Mouse (Mus musculus) CH12.LX (cell line): ENCODE results near the gene Treml2. TPM values are rescaled to one million over a fixed set of nuclear protein-coding genes. Genes with fewer than 3 reads are reported as not detected.

Experiments used
- DNase-seq: peaks from one replicate; pipeline ENCODE4 v3.0.0-alpha.2; 2013; ENCODE audit errors: extremely low read depth
- H3K27ac ChIP-seq: 2 replicates; pipeline ENCODE4 v1.5.1; 2012; ENCODE audit warnings: low read depth, mild to moderate bottlenecking, control low read depth, moderate library complexity; ENCODE audit not compliant: insufficient read depth
- H3K27me3 ChIP-seq: replicated peaks from 2 replicates; pipeline ENCODE3; 2012; ENCODE audit warnings: inconsistent platforms
- H3K36me3 ChIP-seq, 2 experiments: replicated peaks in 1 of 2; 2 replicates each; pipeline versions ENCODE3 to v1.6.1; 2012; ENCODE audit warnings: inconsistent platforms in 1 of 2, low read length in 1 of 2, mild to moderate bottlenecking in 1 of 2, mixed read lengths in 1 of 2, moderate library complexity in 1 of 2; ENCODE audit not compliant: control insufficient read depth in 1 of 2, insufficient read depth in 1 of 2
- H3K4me1 ChIP-seq, 2 experiments: 2 replicates each; pipeline ENCODE4 v1.6.1; 2012; ENCODE audit warnings: inconsistent platforms in 1 of 2, moderate library complexity in 1 of 2; ENCODE audit not compliant: insufficient read depth in 2 of 2, control insufficient read depth in 1 of 2
- H3K4me2 ChIP-seq: 2 replicates; pipeline ENCODE4 v1.6.1; 2012; ENCODE audit warnings: low read depth, mild to moderate bottlenecking, control low read depth; ENCODE audit not compliant: poor library complexity, insufficient read depth, severe bottlenecking
- H3K4me3 ChIP-seq, 3 experiments: fragments of 150-350 bp in 1 of 3; sonication (generic) in 1 of 3; replicated peaks in 1 of 3; 2 replicates each; pipeline versions ENCODE3 to v1.5.1; 2011 to 2012; ENCODE audit warnings: low read depth in 2 of 3, low read length in 2 of 3, mild to moderate bottlenecking in 2 of 3, moderate library complexity in 2 of 3, control low read depth in 1 of 3, improper control_type of control experiment in 1 of 3, inconsistent platforms in 1 of 3, mixed read lengths in 1 of 3; ENCODE audit not compliant: poor library complexity in 1 of 3
- H3K79me2 ChIP-seq: replicated peaks from 2 replicates; pipeline ENCODE4 v1.6.1; 2012; ENCODE audit warnings: mild to moderate bottlenecking, moderate library complexity; ENCODE audit not compliant: control insufficient read depth, poor library complexity, insufficient read depth, severe bottlenecking; ENCODE audit errors: extremely low read depth
- H3K9ac ChIP-seq: 2 replicates; pipeline ENCODE4 v1.6.1; 2012; ENCODE audit warnings: low read depth, mild to moderate bottlenecking, control low read depth, moderate library complexity; ENCODE audit not compliant: insufficient read depth
- H3K9me3 ChIP-seq: replicated peaks from 2 replicates; pipeline ENCODE3; 2012; ENCODE audit warnings: low read length, inconsistent platforms, mixed read lengths
- GABPA ChIP-seq: IDR thresholded peaks from 2 replicates; pipeline ENCODE4 v1.6.1; 2012; ENCODE audit warnings: low read depth, low read length, improper control_type of control experiment, inconsistent platforms; ENCODE audit not compliant: insufficient replicate concordance
- HCFC1 ChIP-seq: IDR thresholded peaks from 2 replicates; pipeline ENCODE4 v1.6.1; 2012; ENCODE audit warnings: low read depth, mild to moderate bottlenecking, inconsistent platforms, low read length, improper control_type of control experiment
- IRF4 ChIP-seq: IDR thresholded peaks from 2 replicates; pipeline ENCODE4 v1.6.1; 2014; ENCODE audit warnings: low read depth, mild to moderate bottlenecking, inconsistent platforms, low read length, improper control_type of control experiment
- JUN ChIP-seq: IDR thresholded peaks from 2 replicates; pipeline ENCODE4 v1.6.1; 2011; ENCODE audit warnings: low read depth, mild to moderate bottlenecking, low read length, improper control_type of control experiment, moderate library complexity; ENCODE audit not compliant: insufficient read depth
- JUND ChIP-seq: conservative IDR thresholded peaks from 2 replicates; pipeline ENCODE4 v1.6.1; 2011; ENCODE audit warnings: low read depth, low read length, improper control_type of control experiment
- KAT2A ChIP-seq: IDR thresholded peaks from 2 replicates; pipeline ENCODE4 v1.6.1; 2012; ENCODE audit warnings: low read length, improper control_type of control experiment, inconsistent platforms; ENCODE audit not compliant: insufficient replicate concordance
- MAX ChIP-seq: IDR thresholded peaks from 2 replicates; pipeline ENCODE4 v1.6.1; 2011; ENCODE audit warnings: low read length, improper control_type of control experiment
- MAZ ChIP-seq: IDR thresholded peaks from 2 replicates; pipeline ENCODE4 v1.6.1; 2012; ENCODE audit warnings: low read depth, mild to moderate bottlenecking, inconsistent platforms, low read length, improper control_type of control experiment, moderate library complexity
- MYC ChIP-seq: IDR thresholded peaks from 2 replicates; pipeline ENCODE4 v1.6.1; 2011; ENCODE audit warnings: low read depth, mild to moderate bottlenecking, improper control_type of control experiment, low read length
- NELFE ChIP-seq: IDR thresholded peaks from 2 replicates; pipeline ENCODE4 v1.6.1; 2011; ENCODE audit warnings: low read depth, low read length, improper control_type of control experiment
- NRF1 ChIP-seq: IDR thresholded peaks from 2 replicates; pipeline ENCODE4 v1.6.1; 2014; ENCODE audit warnings: low read depth, mild to moderate bottlenecking, inconsistent platforms, low read length, improper control_type of control experiment, moderate library complexity
- PAX5 ChIP-seq: IDR thresholded peaks from 2 replicates; pipeline ENCODE4 v1.6.1; 2012; ENCODE audit warnings: low read length, inconsistent platforms, mixed read lengths
- POLR2AphosphoS2 ChIP-seq: IDR thresholded peaks from 2 replicates; pipeline ENCODE4 v1.6.1; 2011; ENCODE audit warnings: low read depth, low read length, improper control_type of control experiment
- TCF12 ChIP-seq: IDR thresholded peaks from 2 replicates; pipeline ENCODE4 v1.6.1; 2014; ENCODE audit warnings: low read depth, mild to moderate bottlenecking, inconsistent platforms, low read length, improper control_type of control experiment
- ZC3H11A ChIP-seq: IDR thresholded peaks from 2 replicates; pipeline ENCODE4 v1.6.1; 2012; ENCODE audit warnings: low read depth, mild to moderate bottlenecking, inconsistent platforms, low read length, improper control_type of control experiment
- ZKSCAN1 ChIP-seq: IDR thresholded peaks from 2 replicates; pipeline ENCODE4 v1.6.1; 2012; ENCODE audit warnings: low read depth, inconsistent platforms, low read length, improper control_type of control experiment, borderline replicate concordance
- ZMIZ1 ChIP-seq: IDR thresholded peaks from 2 replicates; pipeline ENCODE4 v1.6.1; 2012; ENCODE audit warnings: low read depth, mild to moderate bottlenecking, inconsistent platforms, low read length, improper control_type of control experiment
- dilution Hi-C: fragments of 300-500 bp; cut with MboI; formaldehyde crosslinking; loops from 2 replicates; pipeline ENCODE4 v1.14.3; 2020; ENCODE audit warnings: low sequenced_read_pairs; ENCODE audit not compliant: extremely low pct_unique_long_range_greater_than_20kb, extremely low pct_ligation_motif_present
- in situ Hi-C: fragments of 300-500 bp; cut with MboI; formaldehyde crosslinking; loops from 3 replicates; pipeline ENCODE4 v1.14.3; 2019; ENCODE audit warnings: low sequenced_read_pairs, low pct_ligation_motif_present, low pct_unique_long_range_greater_than_20kb, mixed read lengths
- polyA plus RNA-seq: library from polyadenylated mRNA; unstranded; fragments of >175 nt; gene quantifications from 2 replicates; pipeline ENCODE4 v1.2.1, GENCODE M21; 2012; ENCODE audit warnings: low read depth; ENCODE audit not compliant: insufficient read length
- total RNA-seq, 2 experiments: library from RNA; depleted of rRNA; stranded (reverse); fragments of 300-350 nt in 1 of 2; fragments of >200 nt in 1 of 2; gene quantifications; 2 replicates each; pipeline ENCODE4 v1.2.3; 2012 to 2014

Gene Treml2
- total and polyA plus RNA-seq, 3 experiments: 1.3 to 10.2 (median 5.5) TPM

DNA sequence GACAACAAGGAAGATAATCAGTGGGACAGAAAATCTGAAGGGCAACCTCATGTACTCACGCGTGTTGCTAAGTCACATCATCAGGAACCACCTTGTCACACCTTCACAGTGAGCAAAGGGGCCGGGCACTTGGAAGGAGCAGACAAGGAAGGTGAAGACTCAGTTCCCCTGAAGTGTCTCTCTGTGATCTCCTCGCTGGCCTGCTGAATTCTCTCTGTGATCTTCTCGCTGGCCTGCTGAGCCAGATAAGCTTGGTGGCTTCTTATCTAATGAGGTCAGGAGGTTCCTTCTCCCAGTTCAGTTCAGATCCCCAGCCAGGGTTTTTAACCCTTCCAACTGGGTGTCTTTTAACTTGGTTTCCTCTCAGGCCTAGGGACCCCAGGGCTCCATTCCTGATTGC, 27.1 kb upstream of the Treml2 start:
- no peaks in the 10 kb centered on the region for H3K36me3 ChIP-seq
- TF ChIP-seq JUN (no peak), IRF4 (no peak), TCF12 (no peak), GABPA (no peak), ZMIZ1 (no peak), MYC (no peak), ZC3H11A (no peak), KAT2A (no peak), POLR2AphosphoS2 (no peak), MAX (no peak), JUND (no peak), NRF1 (no peak), ZKSCAN1 (no peak), HCFC1 (no peak), MAZ (no peak), NELFE (no peak)
- H3K9ac ChIP-seq: no peak overlapping the region
- H3K9me3 ChIP-seq: no peaks in the 10 kb centered on the region
- H3K27me3 ChIP-seq: no peaks in the 10 kb centered on the region
- no peak overlapping the region for H3K27ac ChIP-seq
- H3K4me1 ChIP-seq: peaks cover 0 to 18% of the 10 kb centered on the region in 2 experiments; a peak in 2 of 4 replicates
- H3K79me2 ChIP-seq: no peaks in the 10 kb centered on the region
- no peak overlapping the region for H3K4me3 ChIP-seq
- dilution Hi-C loops (no loop called here), in situ Hi-C loops (no loop called here)
- DNase-seq: no peak
- H3K4me2 ChIP-seq: no peak overlapping the region

DNA sequence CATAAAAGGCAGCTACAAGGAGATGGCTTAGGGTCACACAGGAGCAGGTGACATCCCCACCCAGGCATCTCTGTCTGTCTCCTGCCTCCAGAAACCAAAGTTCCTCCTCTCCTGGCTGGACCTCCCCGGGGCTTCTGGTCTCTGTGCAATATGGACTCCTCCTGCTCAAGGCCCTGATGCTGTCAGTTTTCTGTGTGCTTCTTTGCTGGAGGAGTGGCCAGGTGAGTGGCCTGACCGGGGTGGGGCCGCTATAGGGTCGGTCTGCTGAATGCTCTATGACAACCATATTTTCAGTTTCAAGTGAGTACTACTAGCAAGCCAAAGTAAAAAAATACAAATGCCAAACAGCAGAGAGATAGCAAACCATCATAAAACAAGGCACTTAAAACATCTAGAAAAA, 26.7 kb upstream of the Treml2 start:
- no peaks in the 10 kb centered on the region for H3K79me2 ChIP-seq
- no peak overlapping the region for H3K4me3 ChIP-seq
- H3K27me3 ChIP-seq: no peaks in the 10 kb centered on the region
- peaks cover 0 to 15% of the 10 kb centered on the region in 2 experiments; a peak in 2 of 4 replicates for H3K4me1 ChIP-seq
- no peak overlapping the region for H3K9ac ChIP-seq
- dilution Hi-C loops: no loop called here
- in situ Hi-C loops: no loop called here
- H3K4me2 ChIP-seq: no peak overlapping the region
- H3K27ac ChIP-seq: no peak overlapping the region
- no peak for DNase-seq
- no peaks in the 10 kb centered on the region for H3K9me3 ChIP-seq
- no peaks in the 10 kb centered on the region for H3K36me3 ChIP-seq
- TF ChIP-seq POLR2AphosphoS2 (no peak), KAT2A (no peak), PAX5 (no peak)
